Mouse (Mus musculus) liver, adult (tissue): Measurements from ENCODE around the gene H2-Q1.

Experiments
- GATA4 ChIP-seq: IDR thresholded peaks from 2 replicates; pipeline ENCODE4 v1.6.1; 2014; ENCODE audit warnings: mild to moderate bottlenecking, low read length; ENCODE audit not compliant: insufficient replicate concordance

Gene H2-Q1

GRCm38 (mm10) chr17:35357086-35357485, 36.9 kb downstream of the H2-Q1 start:
- TF ChIP-seq GATA4 = no peak

- no peak for TF ChIP-seq GATA4
Measured at GRCm38 (mm10) chr17:35358763-35359469, 38.7 kb downstream of the H2-Q1 start.

- no peak for TF ChIP-seq GATA4
Measured at GRCm38 (mm10) chr17:35359470-35359862, 39.3 kb downstream of the H2-Q1 start.
